Mouse (Mus musculus) thymus, adult 2 months (tissue): ENCODE results near the gene Bach2. TPM values are rescaled to one million over a fixed set of nuclear protein-coding genes. Genes with fewer than 3 reads are reported as not detected.

ENCODE experiments used
- DNase-seq: peaks from one replicate; pipeline ENCODE4 v3.0.0; 2021
- H3K27ac ChIP-seq: fragments of 200-500 bp; 2 replicates; pipeline ENCODE4 v1.5.1; 2012; ENCODE audit warnings: low read length, control low read depth; ENCODE audit not compliant: control insufficient read depth, insufficient read depth
- H3K27me3 ChIP-seq: fragments of 200-500 bp; 2 replicates; pipeline ENCODE4 v1.6.1; 2012; ENCODE audit warnings: mild to moderate bottlenecking, low read length, moderate library complexity, mixed read lengths; ENCODE audit not compliant: control insufficient read depth, insufficient read depth
- H3K36me3 ChIP-seq: fragments of 200-500 bp; 2 replicates; pipeline ENCODE4 v1.6.1; 2012; ENCODE audit warnings: mild to moderate bottlenecking, low read length, moderate library complexity; ENCODE audit not compliant: control insufficient read depth, insufficient read depth
- H3K4me1 ChIP-seq: fragments of 200-500 bp; replicated peaks from 2 replicates; pipeline ENCODE4 v1.6.1; 2012; ENCODE audit warnings: low read length; ENCODE audit not compliant: control insufficient read depth, insufficient read depth
- H3K4me3 ChIP-seq: fragments of 200-500 bp; 2 replicates; pipeline ENCODE4 v1.5.1; 2012; ENCODE audit warnings: mild to moderate bottlenecking, low read length, control low read depth, moderate library complexity; ENCODE audit not compliant: control insufficient read depth, insufficient read depth
- CTCF ChIP-seq: fragments of 200-500 bp; IDR thresholded peaks from 2 replicates; pipeline ENCODE4 v1.5.1; 2012; ENCODE audit warnings: mild to moderate bottlenecking, control low read depth, low read length, moderate library complexity, borderline replicate concordance; ENCODE audit not compliant: control insufficient read depth, poor library complexity, insufficient read depth; ENCODE audit errors: extremely low read depth
- POLR2A ChIP-seq: fragments of 200-500 bp; IDR thresholded peaks from 2 replicates; pipeline ENCODE4 v1.6.1; 2012; ENCODE audit warnings: mild to moderate bottlenecking, low read length, control low read depth, moderate library complexity; ENCODE audit not compliant: control insufficient read depth, poor library complexity, insufficient read depth; ENCODE audit errors: extremely low read depth
- WGBS: fragments of 180-500 bp; shearing (Covaris S2); methylation state at CpG from one replicate; pipeline ENCODE4 v1.1.7; 2018; 5-methylcytosine and 5-hydroxymethylcytosine counted together
- polyA plus RNA-seq: library from polyadenylated mRNA; depleted of rRNA; stranded (reverse); fragments of >200 nt; gene quantifications from 2 replicates; pipeline ENCODE4 v1.2.3, GENCODE M21; 2012

Gene Bach2
- polyA plus RNA-seq, 1 experiment = 9.4 TPM

DNA sequence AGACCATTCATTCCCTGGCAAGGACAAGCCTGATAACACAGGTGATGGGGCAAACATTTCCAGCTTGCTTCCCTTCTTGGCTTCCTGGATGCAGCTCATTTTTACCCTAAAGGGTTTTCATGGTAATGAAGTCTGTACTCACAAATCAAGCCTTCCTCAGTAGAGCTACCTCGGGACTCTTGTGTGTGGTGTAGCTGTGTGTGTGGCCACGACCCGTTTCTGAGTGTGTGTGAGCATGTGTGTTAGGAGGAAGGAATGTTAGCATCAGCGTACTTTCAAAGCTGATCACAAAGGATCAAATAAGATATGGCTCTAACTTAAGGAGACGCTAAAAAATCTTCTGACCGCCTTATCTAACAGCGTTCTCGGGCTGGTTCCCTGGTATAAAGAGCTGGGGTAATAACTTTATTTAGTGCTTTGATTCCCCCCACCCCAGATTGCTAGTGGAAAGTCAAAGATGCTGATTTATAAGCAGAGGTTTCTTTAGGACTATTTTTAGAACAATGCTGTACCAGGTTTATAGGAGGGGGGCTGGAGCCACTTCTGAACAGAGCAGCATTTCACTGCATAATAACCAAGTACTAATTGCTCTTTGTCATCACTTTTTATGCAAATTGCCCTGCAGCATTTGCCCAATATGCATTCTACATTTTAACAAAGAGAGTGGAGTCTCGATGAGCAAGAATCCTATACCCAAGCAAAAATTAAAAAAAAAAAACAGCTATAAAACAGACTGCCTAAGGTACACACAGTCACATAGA lies 28.0 kb upstream of the Bach2 start:
- Histone ChIP-seq H3K27me3 (no peaks in the 10 kb centered on the region), H3K4me3 (no peak overlapping the region), H3K27ac (no peak overlapping the region), H3K36me3 (no peaks in the 10 kb centered on the region), H3K4me1 (peaks cover 3% of the 10 kb centered on the region)
- 85% methylated on average over 9 of the region's 9 CpGs for WGBS
- no peak for DNase-seq
- TF ChIP-seq POLR2A (no peak), CTCF (no peak)

DNA sequence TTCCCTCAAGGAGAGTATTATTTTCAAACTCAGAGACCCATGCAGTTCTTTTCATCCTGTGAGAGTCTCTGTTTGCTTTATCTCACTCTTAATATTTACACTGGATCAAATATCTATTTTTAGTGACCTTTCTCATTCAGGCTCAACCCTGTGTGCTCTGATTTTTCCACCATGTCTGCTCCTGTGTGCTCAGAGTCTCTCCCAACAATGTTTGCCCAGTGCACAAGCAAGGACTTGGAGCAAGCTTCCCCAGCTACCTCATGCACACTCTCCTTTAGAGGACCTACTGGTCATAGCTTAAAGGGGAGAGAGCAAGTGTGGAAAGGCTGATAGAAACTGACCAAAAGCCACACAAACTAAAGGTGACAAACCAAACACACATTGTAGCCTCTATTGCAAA lies 26.0 kb upstream of the Bach2 start:
- Histone ChIP-seq H3K27ac (no peak overlapping the region), H3K36me3 (no peaks in the 10 kb centered on the region), H3K4me1 (peaks cover 10% of the 10 kb centered on the region), H3K4me3 (no peak overlapping the region), H3K27me3 (no peaks in the 10 kb centered on the region)
- no peak for DNase-seq
- no peak for TF ChIP-seq POLR2A
- TF ChIP-seq CTCF = no peak

DNA sequence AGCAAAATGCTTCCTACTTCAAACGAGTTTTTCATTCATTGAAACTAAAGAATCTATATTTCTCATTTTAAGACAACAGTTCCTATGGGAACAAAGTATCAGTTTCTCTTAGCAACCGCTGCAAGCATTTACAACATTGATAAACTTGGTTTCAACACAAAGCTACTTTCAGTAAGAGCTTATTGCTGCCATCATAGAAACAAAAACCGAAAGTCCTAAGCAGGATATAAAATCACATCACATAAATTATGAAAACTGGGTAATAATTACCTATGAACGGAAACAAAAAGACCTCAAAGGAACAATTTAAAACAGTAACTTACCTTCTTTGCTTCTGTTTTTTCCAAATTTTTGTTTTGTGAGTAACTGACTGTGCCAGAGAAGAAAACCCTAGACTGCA lies 22.1 kb upstream of the Bach2 start:
- H3K4me3 ChIP-seq = no peak overlapping the region
- TF ChIP-seq POLR2A = no peak
- TF ChIP-seq CTCF = no peak
- H3K36me3 ChIP-seq = no peaks in the 10 kb centered on the region
- H3K27ac ChIP-seq = no peak overlapping the region
- 43% methylated on average over 4 of the region's 4 CpGs for WGBS
- DNase-seq = no peak
- no peaks in the 10 kb centered on the region for H3K27me3 ChIP-seq
- peaks cover 9% of the 10 kb centered on the region for H3K4me1 ChIP-seq

DNA sequence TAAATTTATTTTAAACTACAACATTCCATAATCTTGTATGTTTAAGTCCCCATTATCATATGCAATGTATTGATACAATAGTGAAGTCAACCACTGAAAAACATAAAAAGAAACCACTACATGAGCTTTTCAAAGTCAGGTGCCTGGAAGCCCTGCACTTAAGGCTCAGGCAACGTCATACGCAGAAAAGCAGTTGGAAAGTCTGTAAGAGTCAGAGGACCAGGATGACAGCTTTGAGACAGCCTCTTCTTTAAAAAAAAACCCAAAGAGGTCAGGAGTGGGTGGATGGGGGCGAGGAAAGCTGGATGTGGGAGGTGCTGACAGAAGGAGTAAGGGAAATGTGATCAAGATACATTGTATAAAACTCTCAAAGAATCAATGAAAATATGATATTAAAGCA lies 21.6 kb upstream of the Bach2 start:
- Histone ChIP-seq H3K4me3 (no peak overlapping the region), H3K27ac (no peak overlapping the region), H3K27me3 (no peaks in the 10 kb centered on the region), H3K4me1 (peaks cover 11% of the 10 kb centered on the region), H3K36me3 (no peaks in the 10 kb centered on the region)
- 48% methylated on average over 3 of the region's 3 CpGs for WGBS
- TF ChIP-seq POLR2A (no peak), CTCF (no peak)
- DNase-seq = no peak

DNA sequence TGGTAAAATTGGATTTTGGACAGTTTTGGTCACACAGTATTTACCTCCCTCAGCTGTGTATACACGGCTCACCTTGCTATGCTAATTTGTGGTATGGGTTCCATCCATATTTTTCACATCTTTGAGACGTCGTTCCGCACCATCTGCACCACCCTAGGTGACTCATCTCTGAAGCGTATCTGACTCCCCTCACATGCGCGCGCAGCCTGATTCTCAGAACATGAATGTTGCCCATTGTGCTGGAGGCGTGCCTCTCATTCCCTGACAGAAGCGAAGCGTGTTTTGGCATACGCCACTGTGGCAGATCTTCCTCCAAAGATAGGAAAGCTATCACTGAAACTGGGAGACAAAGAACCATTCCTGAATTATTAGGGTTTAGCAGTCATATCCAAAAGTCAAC lies 21.0 kb upstream of the Bach2 start:
- no peaks in the 10 kb centered on the region for H3K36me3 ChIP-seq
- TF ChIP-seq POLR2A (no peak), CTCF (no peak)
- no peaks in the 10 kb centered on the region for H3K27me3 ChIP-seq
- H3K4me3 ChIP-seq = no peak overlapping the region
- H3K27ac ChIP-seq = no peak overlapping the region
- 96% methylated on average over 12 of the region's 12 CpGs for WGBS
- peaks cover 11% of the 10 kb centered on the region for H3K4me1 ChIP-seq
- DNase-seq = no peak

DNA sequence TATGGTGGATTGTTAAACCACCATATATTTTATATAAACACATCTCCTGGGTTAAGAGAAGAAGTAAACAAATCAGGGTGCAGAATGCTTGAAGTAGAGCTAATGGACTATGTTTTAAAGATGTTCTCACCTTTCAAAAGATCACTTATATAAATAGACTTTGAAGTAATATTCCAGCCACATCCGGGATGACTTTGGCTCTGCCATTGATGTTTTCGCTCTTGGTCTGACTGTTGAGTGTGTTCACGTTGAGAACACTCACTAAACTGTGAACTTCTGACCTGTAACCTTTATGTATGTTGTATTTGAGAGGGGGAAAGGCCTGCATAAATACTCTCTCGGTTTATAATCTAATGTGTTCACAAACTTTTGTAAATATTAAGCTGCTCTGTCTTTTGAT lies 20.2 kb upstream of the Bach2 start:
- H3K27ac ChIP-seq = no peak overlapping the region
- TF ChIP-seq POLR2A (no peak), CTCF (no peak)
- no peaks in the 10 kb centered on the region for H3K27me3 ChIP-seq
- H3K4me3 ChIP-seq = no peak overlapping the region
- peaks cover 11% of the 10 kb centered on the region for H3K4me1 ChIP-seq
- 90% methylated on average over 4 of the region's 4 CpGs for WGBS
- no peak for DNase-seq
- H3K36me3 ChIP-seq = no peaks in the 10 kb centered on the region

DNA sequence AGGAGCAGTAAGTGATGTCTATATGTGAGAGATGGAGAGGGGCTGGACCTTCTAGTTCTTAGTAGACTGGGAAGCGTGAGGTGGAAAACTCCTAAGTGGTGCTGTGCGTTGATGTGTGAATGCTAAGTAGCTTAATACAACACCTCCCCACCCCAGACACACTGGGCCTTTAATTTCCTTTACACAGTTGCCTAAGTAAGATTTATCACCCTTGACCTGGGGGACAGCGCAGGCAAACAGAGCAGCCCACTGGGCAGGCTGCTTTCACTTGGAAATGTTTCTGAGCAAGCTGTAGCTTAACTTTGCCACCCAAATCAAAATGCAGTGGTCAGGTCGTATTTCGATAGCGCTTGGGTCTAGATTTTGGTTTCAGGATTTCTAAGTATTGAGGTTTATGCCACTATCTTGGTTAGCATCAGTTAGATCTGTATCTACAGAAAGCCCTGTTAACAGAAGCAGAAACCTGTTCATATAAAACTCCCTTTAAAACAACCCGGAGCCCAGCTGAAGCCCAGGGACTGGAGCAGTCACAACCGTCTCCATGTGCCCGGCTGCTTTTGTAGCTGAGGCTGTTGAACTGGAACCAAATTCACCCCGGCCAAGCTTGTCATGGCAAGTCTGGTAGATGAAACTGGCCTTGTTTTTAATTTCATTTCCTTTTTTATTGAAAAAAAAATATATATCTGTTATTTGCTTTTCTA lies 19.0 kb upstream of the Bach2 start:
- peaks cover 11% of the 10 kb centered on the region for H3K4me1 ChIP-seq
- TF ChIP-seq POLR2A (no peak), CTCF (no peak)
- WGBS = 67% methylated on average over 10 of the region's 10 CpGs
- no peak overlapping the region for H3K4me3 ChIP-seq
- H3K27me3 ChIP-seq = no peaks in the 10 kb centered on the region
- H3K27ac ChIP-seq = no peak overlapping the region
- DNase-seq = no peak
- no peaks in the 10 kb centered on the region for H3K36me3 ChIP-seq
